Mouse (Mus musculus) megakaryocyte, embryonic 14.5 days (primary cell): ENCODE data around the gene Cbfa2t3. TPM values are rescaled to one million over a fixed set of nuclear protein-coding genes. Genes with fewer than 3 reads are reported as not detected.

Experiments used
- H3K27me3 ChIP-seq: replicated peaks from 2 replicates; pipeline ENCODE3; 2012; ENCODE audit warnings: inconsistent platforms
- H3K36me3 ChIP-seq: replicated peaks from 2 replicates; pipeline ENCODE3; 2012; ENCODE audit warnings: low read length, inconsistent platforms, mixed read lengths
- H3K4me1 ChIP-seq: 2 replicates; pipeline ENCODE4 v1.6.1; 2012; ENCODE audit warnings: inconsistent platforms
- H3K4me3 ChIP-seq: replicated peaks from 2 replicates; pipeline ENCODE3; 2012; ENCODE audit warnings: moderate library complexity, mild to moderate bottlenecking, inconsistent platforms
- H3K9me3 ChIP-seq: 2 replicates; pipeline ENCODE4 v1.6.1; 2012; ENCODE audit warnings: inconsistent platforms
- FLI1 ChIP-seq: IDR thresholded peaks from 2 replicates; pipeline ENCODE4 v1.6.1; 2012; ENCODE audit warnings: low read length, inconsistent platforms, mixed read lengths
- GATA1 ChIP-seq: IDR thresholded peaks from 3 replicates; pipeline ENCODE4 v1.6.1; 2012; ENCODE audit warnings: mixed read lengths, low read length, inconsistent platforms, borderline replicate concordance
- polyA plus RNA-seq: library from polyadenylated mRNA; stranded (reverse); fragments of >175 nt; gene quantifications from 2 replicates; pipeline ENCODE4 v1.2.3, GENCODE M21; 2012; ENCODE audit warnings: low replicate concordance; ENCODE audit not compliant: insufficient read depth

Cbfa2t3 gene
- polyA plus RNA-seq, 1 experiment: 54.9 TPM

GRCm38 (mm10) chr8:122593783-122594507 is 105.0 kb downstream of the Cbfa2t3 start:
- peaks cover 8% of the 10 kb centered on the region for H3K27me3 ChIP-seq
- peaks cover 38% of the 10 kb centered on the region for H3K4me1 ChIP-seq
- TF ChIP-seq FLI1: no peak
- H3K36me3 ChIP-seq: peaks cover 92% of the 10 kb centered on the region
- H3K9me3 ChIP-seq: no peaks in the 10 kb centered on the region
- peak overlapping the region; percentile 7 for H3K4me3 ChIP-seq

DNA sequence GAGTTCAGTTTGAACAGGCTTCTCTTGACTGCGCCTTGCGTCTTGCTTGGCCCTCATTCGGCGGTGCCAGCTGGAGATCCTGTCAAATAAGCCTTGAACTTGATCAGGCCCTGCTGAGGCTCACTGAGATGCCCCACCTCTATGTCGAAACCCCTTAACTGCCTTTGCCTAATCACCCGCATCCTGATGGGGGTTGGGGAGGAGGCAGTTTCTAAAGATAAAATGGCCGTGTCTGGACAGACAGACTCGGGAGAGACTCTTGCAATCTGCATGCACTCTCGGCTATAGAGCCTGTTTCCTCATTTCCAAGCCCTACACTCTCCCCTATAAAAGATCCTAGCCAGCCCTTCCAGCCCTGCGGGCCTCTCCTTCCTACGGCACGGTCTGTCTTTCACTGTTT is 105.7 kb downstream of the Cbfa2t3 start:
- peaks cover 92% of the 10 kb centered on the region for H3K36me3 ChIP-seq
- H3K4me3 ChIP-seq: no peak overlapping the region
- H3K9me3 ChIP-seq: no peaks in the 10 kb centered on the region
- H3K4me1 ChIP-seq: peaks cover 42% of the 10 kb centered on the region
- peaks cover 8% of the 10 kb centered on the region for H3K27me3 ChIP-seq
- no peak for TF ChIP-seq GATA1
- no peak for TF ChIP-seq FLI1

DNA sequence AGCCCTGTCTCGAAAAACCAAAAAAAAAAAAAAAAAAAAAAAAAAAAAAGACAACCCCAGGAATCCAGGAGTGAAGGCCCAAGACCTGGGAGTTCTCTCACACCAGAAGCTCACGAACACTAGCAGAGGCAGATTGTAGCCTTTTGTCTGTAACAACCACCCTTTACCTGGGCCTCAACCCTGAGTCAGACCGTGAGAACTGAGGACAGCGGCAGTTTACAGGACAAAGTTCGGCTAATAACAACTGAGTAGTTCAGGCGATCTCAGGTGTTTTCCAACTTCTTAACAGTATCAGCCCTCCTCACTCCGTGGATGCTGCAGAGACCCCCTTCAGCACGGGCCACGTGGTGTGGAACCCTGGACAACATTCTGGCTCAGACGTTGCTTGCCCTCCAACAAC is 112.2 kb downstream of the Cbfa2t3 start:
- Histone ChIP-seq H3K9me3 (no peaks in the 10 kb centered on the region), H3K4me1 (peaks cover 48% of the 10 kb centered on the region), H3K4me3 (no peak overlapping the region), H3K27me3 (peaks cover 13% of the 10 kb centered on the region), H3K36me3 (peaks cover 67% of the 10 kb centered on the region)
- TF ChIP-seq FLI1: no peak
- no peak for TF ChIP-seq GATA1

DNA sequence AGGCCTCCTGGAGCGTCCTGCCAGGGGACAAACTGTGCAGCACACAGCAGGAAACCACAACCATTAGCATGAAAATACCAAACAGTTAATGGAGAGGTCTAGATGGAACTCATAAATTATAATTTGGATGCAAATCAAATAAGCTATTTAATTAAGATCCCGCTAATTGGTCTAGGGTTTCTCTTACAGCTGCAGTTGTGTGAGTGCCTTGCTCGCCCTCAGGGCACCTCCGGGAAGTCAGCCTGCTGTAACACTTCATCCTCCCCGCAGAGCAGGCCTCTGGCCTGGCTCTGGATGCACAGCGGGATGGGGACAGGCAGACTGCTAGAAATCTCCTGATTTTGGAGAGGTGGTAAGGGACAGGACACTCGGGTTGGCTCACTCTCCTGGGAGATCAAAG is 112.7 kb downstream of the Cbfa2t3 start:
- Histone ChIP-seq H3K4me3 (no peak overlapping the region), H3K4me1 (peaks cover 48% of the 10 kb centered on the region), H3K9me3 (no peaks in the 10 kb centered on the region), H3K36me3 (peaks cover 64% of the 10 kb centered on the region), H3K27me3 (peaks cover 14% of the 10 kb centered on the region)
- no peak for TF ChIP-seq GATA1
- no peak for TF ChIP-seq FLI1

- peaks cover 60% of the 10 kb centered on the region for H3K36me3 ChIP-seq
Measured at GRCm38 (mm10) chr8:122585411-122585891, 113.5 kb downstream of the Cbfa2t3 start.

DNA sequence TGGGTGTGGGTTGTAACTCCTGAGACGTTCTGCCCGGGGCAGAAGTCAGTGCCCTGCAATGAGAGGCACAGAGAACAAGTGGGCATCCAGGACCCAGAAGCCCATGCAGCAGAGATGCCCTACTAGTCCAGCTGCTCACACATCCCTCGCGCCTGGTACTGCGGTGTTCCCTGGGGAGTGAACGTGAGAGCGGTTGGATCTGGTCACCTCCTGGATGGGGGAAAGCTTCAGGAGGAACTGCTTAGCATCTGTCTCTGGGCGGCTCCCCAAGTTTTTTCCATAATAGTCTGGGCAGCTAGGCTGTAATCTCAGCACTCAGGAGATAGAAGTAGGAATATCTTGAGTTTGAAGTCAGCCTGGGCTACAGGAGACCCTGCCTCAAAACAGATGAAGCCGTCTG is 113.9 kb downstream of the Cbfa2t3 start:
- no peak for TF ChIP-seq FLI1
- TF ChIP-seq GATA1: no peak
- Histone ChIP-seq H3K36me3 (peaks cover 57% of the 10 kb centered on the region), H3K4me1 (peaks cover 54% of the 10 kb centered on the region), H3K27me3 (peaks cover 13% of the 10 kb centered on the region), H3K9me3 (no peaks in the 10 kb centered on the region), H3K4me3 (peak overlapping the region; percentile 83)

More at GRCm38 (mm10) chr8:122585411-122585891, 113.5 kb downstream of the Cbfa2t3 start:
- Histone ChIP-seq H3K4me3 (peak overlapping the region; percentile 83), H3K27me3 (peaks cover 16% of the 10 kb centered on the region), H3K9me3 (no peaks in the 10 kb centered on the region), H3K4me1 (peaks cover 51% of the 10 kb centered on the region)
- TF ChIP-seq FLI1: no peak
- TF ChIP-seq GATA1: no peak

GRCm38 (mm10) chr8:122580926-122581325 is 118.0 kb downstream of the Cbfa2t3 start:
- Histone ChIP-seq H3K9me3 (no peaks in the 10 kb centered on the region), H3K4me3 (no peak overlapping the region), H3K36me3 (peaks cover 45% of the 10 kb centered on the region), H3K27me3 (peaks cover 15% of the 10 kb centered on the region), H3K4me1 (peaks cover 59% of the 10 kb centered on the region)
- TF ChIP-seq GATA1 (no peak), FLI1 (no peak)

- Histone ChIP-seq H3K4me3 (no peak overlapping the region), H3K9me3 (no peaks in the 10 kb centered on the region), H3K4me1 (peaks cover 59% of the 10 kb centered on the region), H3K27me3 (peaks cover 13% of the 10 kb centered on the region), H3K36me3 (peaks cover 50% of the 10 kb centered on the region)
- TF ChIP-seq GATA1: no peak
- TF ChIP-seq FLI1: no peak
Measured at GRCm38 (mm10) chr8:122579196-122579595, 119.7 kb downstream of the Cbfa2t3 start.

DNA sequence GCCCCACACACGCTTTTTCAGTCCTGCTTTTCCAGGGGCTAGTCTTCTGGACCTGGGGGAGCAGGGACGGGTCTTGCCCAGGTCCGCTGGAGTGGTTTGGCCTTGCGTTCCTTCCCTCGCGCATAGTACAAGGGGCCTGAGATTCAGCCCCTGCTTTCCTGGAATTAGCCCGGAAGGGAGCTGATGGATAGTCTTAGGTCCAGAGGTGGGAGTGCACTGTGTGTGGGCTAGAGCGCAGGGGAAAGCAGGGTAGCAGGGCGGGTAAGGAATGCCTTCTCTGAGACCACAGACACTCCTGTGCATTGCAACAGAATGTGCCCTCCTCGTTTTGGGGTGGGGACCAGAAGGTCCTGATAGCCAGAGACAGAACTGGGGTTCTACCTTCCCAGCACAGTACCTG is 121.8 kb downstream of the Cbfa2t3 start:
- TF ChIP-seq FLI1 (no peak), GATA1 (no peak)
- H3K4me3 ChIP-seq: peak overlapping the region; percentile 98
- H3K9me3 ChIP-seq: no peaks in the 10 kb centered on the region
- peaks cover 57% of the 10 kb centered on the region for H3K36me3 ChIP-seq
- H3K4me1 ChIP-seq: peaks cover 56% of the 10 kb centered on the region
- peaks cover 6% of the 10 kb centered on the region for H3K27me3 ChIP-seq

GRCm38 (mm10) chr8:122576648-122577022 is 122.3 kb downstream of the Cbfa2t3 start, which contains the start of gene Aprt:
Aprt (minus strand) TSS chr8:122576909.
- Histone ChIP-seq H3K4me3 (peak within 1 kb of the TSS; percentile 98), H3K27me3 (peaks cover 6% of the 10 kb centered on the region), H3K9me3 (no peaks in the 10 kb centered on the region), H3K36me3 (peaks cover 61% of the 10 kb centered on the region), H3K4me1 (peaks cover 61% of the 10 kb centered on the region)
- TF ChIP-seq FLI1: no peak
- TF ChIP-seq GATA1: no peak
